Mouse (Mus musculus): Measurements from ENCODE around the gene Lzts2. TPM values are rescaled to one million over a fixed set of nuclear protein-coding genes. Genes with fewer than 3 reads are reported as not detected.

Gene Lzts2
- polyA plus RNA-seq, 1 experiment from 2014 or later: 41.0 TPM

DNA sequence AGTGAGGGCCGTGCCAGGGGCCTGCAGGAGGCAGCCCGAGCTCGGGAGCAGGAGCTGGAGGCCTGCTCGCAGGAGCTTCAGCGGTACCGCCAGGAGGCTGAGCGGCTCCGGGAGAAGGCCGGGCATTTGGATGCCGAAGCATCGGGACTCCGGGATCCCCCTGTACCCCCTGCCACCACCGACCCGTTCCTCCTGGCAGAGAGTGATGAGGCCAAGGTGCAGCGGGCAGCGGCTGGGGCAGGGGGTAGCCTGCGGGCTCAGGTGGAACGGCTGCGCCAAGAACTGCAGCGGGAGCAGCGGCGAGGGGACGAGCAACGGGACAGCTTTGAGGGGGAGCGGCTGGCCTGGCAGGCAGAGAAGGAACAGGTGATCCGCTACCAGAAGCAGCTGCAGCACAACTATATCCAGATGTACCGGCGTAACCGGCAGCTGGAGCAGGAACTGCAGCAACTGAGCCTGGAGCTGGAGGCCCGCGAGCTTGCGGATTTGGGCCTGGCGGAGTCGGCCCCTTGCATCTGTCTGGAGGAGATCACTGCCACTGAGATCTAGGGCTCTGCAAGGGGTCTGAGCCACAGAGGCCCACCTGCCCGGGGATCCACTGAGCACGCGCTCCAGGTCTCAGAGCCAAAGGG is 11.8 kb downstream of the Lzts2 start:
- Histone ChIP-seq H3K36me3 (ENCODE audit: control insufficient read depth, insufficient read depth, low read length) (peaks cover 30% of the 10 kb centered on the region), H3K9me3 (ENCODE audit: control insufficient read depth, low read length) (no peaks in the 10 kb centered on the region), H3K9ac (ENCODE audit: low read depth, low read length) (no peak overlapping the region), H3K4me1 (replicated peaks; ENCODE audit: control insufficient read depth, insufficient read depth, low read length) (peaks cover 6% of the 10 kb centered on the region), H3K4me3 (ENCODE audit: low read depth, low read length) (no peak overlapping the region), H3K4me2 (replicated peaks; ENCODE audit: low read depth, low read length) (no peak overlapping the region), H3K27ac (ENCODE audit: low read depth, low read length) (no peak overlapping the region), H3K27me3 (ENCODE audit: control insufficient read depth, insufficient read depth, low read length) (no peaks in the 10 kb centered on the region)
- WGBS: 93% methylated on average over 37 of the region's 37 CpGs
- DNase-seq (ENCODE audit: low spot score): no peak
- ATAC-seq (ENCODE audit: low FRiP score): no peak

DNA sequence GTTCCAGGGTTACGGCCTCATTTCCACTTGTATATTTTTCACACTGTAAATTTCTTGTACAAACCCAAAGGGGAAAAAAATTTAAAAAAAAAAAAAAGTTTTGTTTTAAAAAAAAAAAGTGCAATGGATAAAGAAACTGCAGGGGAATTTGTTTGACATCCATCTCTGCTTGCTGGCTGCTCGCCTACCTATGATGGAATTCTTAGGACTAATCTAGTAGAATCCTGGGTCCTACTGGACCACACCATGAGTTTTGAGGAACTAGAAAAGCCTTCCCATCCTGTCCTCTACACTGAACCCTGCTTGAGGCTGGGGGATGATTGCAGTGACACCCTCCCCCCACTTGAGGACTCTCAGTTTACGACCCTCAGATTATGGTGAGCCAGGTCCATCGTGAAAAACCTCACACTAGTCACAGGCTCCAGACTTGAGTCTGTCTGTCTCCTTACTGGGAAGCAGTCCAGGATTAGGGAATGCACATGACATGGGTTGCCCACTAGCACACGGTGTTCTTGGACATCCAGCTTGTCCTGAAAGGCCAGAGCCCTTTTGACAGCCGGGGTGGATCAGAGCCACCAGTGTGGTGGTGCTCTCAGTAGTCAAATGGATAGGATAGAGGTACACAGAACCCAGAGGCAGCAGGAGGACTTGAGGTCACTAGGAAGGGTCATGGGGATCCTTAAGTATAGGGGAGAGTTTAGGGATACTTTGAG is 12.9 kb downstream of the Lzts2 start:
- ATAC-seq (ENCODE audit: low FRiP score): no peak
- H3K4me1 ChIP-seq (replicated peaks; ENCODE audit: control insufficient read depth, insufficient read depth, low read length): no peaks in the 10 kb centered on the region; the same call in 1 of the 2 replicates
- no peak overlapping the region for H3K27ac ChIP-seq (ENCODE audit: low read depth, low read length)

DNA sequence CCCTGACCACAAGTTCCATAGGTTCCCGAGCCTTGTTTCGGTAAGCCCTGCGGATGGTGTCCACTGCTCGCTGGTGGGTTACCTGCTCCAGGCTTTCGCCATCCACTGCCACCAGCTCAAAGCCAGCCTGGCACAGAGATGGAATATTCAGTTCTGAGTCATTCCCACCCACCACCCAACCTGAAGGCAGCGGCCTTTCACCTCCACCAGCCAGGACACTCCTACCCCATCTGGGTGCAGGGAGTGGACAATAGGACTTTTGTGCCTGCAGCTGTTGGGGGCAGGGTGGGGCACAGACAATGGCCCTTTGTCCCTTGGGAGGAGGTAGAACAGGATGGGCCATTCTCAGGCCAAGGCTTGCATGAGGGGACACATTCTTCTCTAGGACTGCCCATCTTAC is 13.6 kb downstream of the Lzts2 start:
- Histone ChIP-seq H3K9ac (ENCODE audit: low read depth, low read length) (no peak overlapping the region), H3K4me3 (ENCODE audit: low read depth, low read length) (no peak overlapping the region), H3K36me3 (ENCODE audit: control insufficient read depth, insufficient read depth, low read length) (peaks cover 23% of the 10 kb centered on the region), H3K27ac (ENCODE audit: low read depth, low read length) (no peak overlapping the region), H3K4me1 (replicated peaks; ENCODE audit: control insufficient read depth, insufficient read depth, low read length) (no peaks in the 10 kb centered on the region; the same call in 1 of the 2 replicates), H3K9me3 (ENCODE audit: control insufficient read depth, low read length) (no peaks in the 10 kb centered on the region), H3K27me3 (ENCODE audit: control insufficient read depth, insufficient read depth, low read length) (no peaks in the 10 kb centered on the region), H3K4me2 (replicated peaks; ENCODE audit: low read depth, low read length) (no peak overlapping the region)
- WGBS: 75% methylated on average over 6 of the region's 6 CpGs
- DNase-seq (ENCODE audit: low spot score) (no peak), ATAC-seq (ENCODE audit: low FRiP score) (no peak)

More for the DNA sequence above, 12.9 kb downstream of the Lzts2 start:
- Histone ChIP-seq H3K36me3 (ENCODE audit: control insufficient read depth, insufficient read depth, low read length) (peaks cover 26% of the 10 kb centered on the region), H3K27me3 (ENCODE audit: control insufficient read depth, insufficient read depth, low read length) (no peaks in the 10 kb centered on the region), H3K9ac (ENCODE audit: low read depth, low read length) (no peak overlapping the region), H3K4me3 (ENCODE audit: low read depth, low read length) (no peak overlapping the region), H3K4me2 (replicated peaks; ENCODE audit: low read depth, low read length) (no peak overlapping the region), H3K9me3 (ENCODE audit: control insufficient read depth, low read length) (no peaks in the 10 kb centered on the region)
- 87% methylated on average over 6 of the region's 6 CpGs for WGBS
- DNase-seq (ENCODE audit: low spot score): no peak

DNA sequence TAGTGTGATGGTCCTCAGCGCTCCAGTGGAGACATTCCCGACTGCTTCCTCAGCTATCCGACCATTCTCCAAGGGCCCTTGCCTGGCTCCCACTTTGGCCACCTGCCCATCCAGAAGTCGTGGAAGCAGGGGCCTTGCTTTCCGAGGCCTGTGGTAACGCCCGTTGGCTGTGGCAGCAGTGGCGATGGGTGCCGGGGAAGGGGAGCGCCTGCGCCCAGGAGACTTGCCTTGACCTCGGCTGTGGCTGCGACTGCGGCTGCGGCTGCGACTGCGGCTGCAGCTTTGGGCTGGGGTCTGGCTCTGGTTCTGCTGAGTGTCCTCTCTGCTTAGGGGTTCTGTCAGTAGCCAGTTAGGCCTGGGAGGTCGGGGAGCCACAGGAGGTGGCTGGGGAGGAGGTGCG is 14.5 kb downstream of the Lzts2 start:
- WGBS: 60% methylated on average over 19 of the region's 19 CpGs
- Histone ChIP-seq H3K9me3 (ENCODE audit: control insufficient read depth, low read length) (no peaks in the 10 kb centered on the region), H3K4me2 (replicated peaks; ENCODE audit: low read depth, low read length) (no peak overlapping the region), H3K4me3 (ENCODE audit: low read depth, low read length) (no peak overlapping the region), H3K4me1 (replicated peaks; ENCODE audit: control insufficient read depth, insufficient read depth, low read length) (no peaks in the 10 kb centered on the region; the same call in 1 of the 2 replicates), H3K36me3 (ENCODE audit: control insufficient read depth, insufficient read depth, low read length) (peaks cover 20% of the 10 kb centered on the region), H3K27me3 (ENCODE audit: control insufficient read depth, insufficient read depth, low read length) (no peaks in the 10 kb centered on the region), H3K9ac (ENCODE audit: low read depth, low read length) (no peak overlapping the region), H3K27ac (ENCODE audit: low read depth, low read length) (no peak overlapping the region)
- no peak for ATAC-seq (ENCODE audit: low FRiP score)
- no peak for DNase-seq (ENCODE audit: low spot score)

DNA sequence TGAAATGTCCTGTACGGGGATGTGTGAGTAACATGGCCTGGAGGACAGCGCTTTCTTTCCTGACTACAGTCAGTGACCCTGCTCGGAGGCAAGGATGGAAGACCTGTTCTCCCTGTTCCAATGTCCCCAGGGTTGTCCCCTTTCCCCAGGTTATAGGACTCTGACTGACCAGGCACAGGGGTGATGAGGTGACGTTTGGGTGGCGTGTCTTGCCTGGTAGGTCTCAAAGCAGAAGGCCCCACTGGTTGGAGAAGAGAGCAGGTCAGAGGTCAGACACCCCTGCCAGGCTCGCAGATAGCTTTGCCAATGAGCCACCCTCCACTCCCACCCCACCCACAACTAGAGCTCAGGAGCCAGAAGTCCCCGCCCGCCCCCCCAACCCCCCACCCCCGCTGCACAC is 15.4 kb downstream of the Lzts2 start:
- ATAC-seq (ENCODE audit: low FRiP score): no peak
- WGBS: 54% methylated on average over 9 of the region's 9 CpGs
- Histone ChIP-seq H3K27ac (ENCODE audit: low read depth, low read length) (no peak overlapping the region), H3K4me3 (ENCODE audit: low read depth, low read length) (no peak overlapping the region), H3K36me3 (ENCODE audit: control insufficient read depth, insufficient read depth, low read length) (peaks cover 15% of the 10 kb centered on the region), H3K4me1 (replicated peaks; ENCODE audit: control insufficient read depth, insufficient read depth, low read length) (no peaks in the 10 kb centered on the region; the same call in 1 of the 2 replicates), H3K9me3 (ENCODE audit: control insufficient read depth, low read length) (no peaks in the 10 kb centered on the region), H3K4me2 (replicated peaks; ENCODE audit: low read depth, low read length) (no peak overlapping the region), H3K9ac (ENCODE audit: low read depth, low read length) (no peak overlapping the region), H3K27me3 (ENCODE audit: control insufficient read depth, insufficient read depth, low read length) (no peaks in the 10 kb centered on the region)
- DNase-seq (ENCODE audit: low spot score): no peak

DNA sequence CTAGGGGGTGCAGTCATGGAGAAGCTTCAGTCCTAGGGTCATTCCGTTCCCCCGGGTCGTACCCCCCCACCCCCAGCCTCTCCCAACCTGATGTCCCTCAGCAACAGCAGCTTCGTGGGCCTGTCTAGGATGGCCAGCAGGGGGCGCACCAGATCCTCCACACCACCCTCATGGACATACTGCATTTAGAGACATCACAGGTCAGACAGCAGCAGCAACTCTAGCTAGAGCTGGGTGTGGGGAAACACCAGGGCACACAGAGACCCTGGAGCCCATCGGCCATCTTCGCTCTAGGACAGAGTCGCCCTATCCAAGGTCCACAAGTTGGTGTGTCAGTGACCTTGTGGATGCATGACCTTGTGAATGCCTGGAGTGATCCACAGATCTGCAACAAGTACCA is 15.9 kb downstream of the Lzts2 start:
- ATAC-seq (ENCODE audit: low FRiP score): peak; percentile 17
- H3K4me1 ChIP-seq (replicated peaks; ENCODE audit: control insufficient read depth, insufficient read depth, low read length): no peaks in the 10 kb centered on the region; the same call in 1 of the 2 replicates
- DNase-seq (ENCODE audit: low spot score): peak; percentile 79
- no peaks in the 10 kb centered on the region for H3K9me3 ChIP-seq (ENCODE audit: control insufficient read depth, low read length)
- no peak overlapping the region for H3K4me3 ChIP-seq (ENCODE audit: low read depth, low read length)
- H3K27me3 ChIP-seq (ENCODE audit: control insufficient read depth, insufficient read depth, low read length): no peaks in the 10 kb centered on the region
- H3K9ac ChIP-seq (ENCODE audit: low read depth, low read length): no peak overlapping the region
- 45% methylated on average over 5 of the region's 8 CpGs for whole genome bisulfite sequencing
- no peak overlapping the region for H3K4me2 ChIP-seq (replicated peaks; ENCODE audit: low read depth, low read length)
- no peak overlapping the region for H3K27ac ChIP-seq (ENCODE audit: low read depth, low read length)
- H3K36me3 ChIP-seq (ENCODE audit: control insufficient read depth, insufficient read depth, low read length): peaks cover 11% of the 10 kb centered on the region

DNA sequence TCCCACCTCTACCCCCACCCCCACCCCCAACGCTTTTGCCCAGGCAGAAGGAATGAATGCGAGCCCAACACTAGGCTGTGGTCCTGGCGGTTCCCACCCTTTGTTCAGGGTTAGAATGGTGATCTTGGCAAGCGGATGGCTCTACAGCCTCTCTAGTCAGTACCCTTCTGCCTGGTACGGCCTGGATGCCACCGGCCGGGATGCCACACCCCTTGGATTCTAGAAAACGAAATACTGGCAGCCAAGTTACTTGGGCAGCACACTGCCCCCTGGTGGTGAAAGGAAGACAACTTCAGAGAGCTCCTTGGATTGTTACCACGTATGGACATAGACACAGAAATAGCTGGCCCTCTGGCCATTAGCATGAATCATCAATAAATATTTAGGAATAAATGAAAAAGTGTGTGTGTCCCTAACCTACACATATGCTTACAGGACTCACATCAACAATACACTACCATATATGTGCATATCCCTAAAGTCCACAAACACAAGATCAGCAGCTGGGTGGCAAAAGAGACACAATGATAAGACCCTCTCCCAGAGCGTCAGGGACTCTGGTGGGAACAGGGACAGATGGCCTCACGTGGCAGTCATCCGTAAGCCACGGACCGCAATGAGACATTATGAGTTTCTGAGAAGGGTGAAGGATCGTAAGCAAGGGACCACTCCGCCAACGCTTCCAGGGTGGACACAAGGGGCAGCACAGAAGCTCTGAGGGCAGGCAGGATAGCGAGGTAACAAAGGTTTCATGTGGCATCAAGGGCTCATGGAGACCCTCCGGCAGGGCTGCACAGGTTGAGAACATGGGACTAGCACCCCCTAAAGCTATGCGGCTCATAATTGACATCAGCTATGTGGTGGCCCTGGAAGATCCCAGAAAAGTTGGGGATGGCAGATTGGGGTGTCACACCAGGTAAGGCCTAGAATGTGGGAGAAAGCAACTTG is 16.8 kb downstream of the Lzts2 start:
- Histone ChIP-seq H3K27ac (ENCODE audit: low read depth, low read length) (no peak overlapping the region), H3K9me3 (ENCODE audit: control insufficient read depth, low read length) (no peaks in the 10 kb centered on the region), H3K4me1 (replicated peaks; ENCODE audit: control insufficient read depth, insufficient read depth, low read length) (no peaks in the 10 kb centered on the region; the same call in 1 of the 2 replicates), H3K4me2 (replicated peaks; ENCODE audit: low read depth, low read length) (0 out of 2 replicates have a peak overlapping the region, but pooled peaks have one; percentile 4), H3K27me3 (ENCODE audit: control insufficient read depth, insufficient read depth, low read length) (no peaks in the 10 kb centered on the region), H3K9ac (ENCODE audit: low read depth, low read length) (no peak overlapping the region), H3K4me3 (ENCODE audit: low read depth, low read length) (no peak overlapping the region), H3K36me3 (ENCODE audit: control insufficient read depth, insufficient read depth, low read length) (peaks cover 10% of the 10 kb centered on the region)
- no peak; the same call in 1 of the 2 replicates for ATAC-seq (ENCODE audit: low FRiP score)
- 43% methylated on average over 20 of the region's 20 CpGs for WGBS
- peak; percentile 93 for DNase-seq (ENCODE audit: low spot score)

DNA sequence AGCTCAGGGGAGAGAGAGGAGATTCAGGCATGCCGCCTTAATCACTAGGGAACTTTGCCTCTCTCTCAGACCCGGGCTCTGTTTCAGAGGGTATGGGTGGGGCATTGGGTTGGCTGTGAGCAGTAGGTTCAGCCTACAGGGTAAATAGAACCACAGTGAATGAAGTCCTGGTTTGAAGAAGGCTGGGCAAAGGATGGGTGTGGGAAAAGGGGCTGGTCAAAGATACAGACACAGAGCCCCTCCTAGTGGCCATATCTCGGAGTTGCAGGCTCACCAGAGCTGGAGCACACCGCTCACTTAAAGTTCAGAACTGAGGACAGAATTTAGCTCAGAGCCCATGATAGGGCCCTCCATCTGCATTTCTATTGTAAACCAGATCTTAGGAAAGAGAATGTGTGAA is 17.6 kb downstream of the Lzts2 start:
- H3K9ac ChIP-seq (ENCODE audit: low read depth, low read length): no peak overlapping the region
- no peaks in the 10 kb centered on the region for H3K9me3 ChIP-seq (ENCODE audit: control insufficient read depth, low read length)
- H3K27ac ChIP-seq (ENCODE audit: low read depth, low read length): no peak overlapping the region
- peaks cover 4% of the 10 kb centered on the region for H3K36me3 ChIP-seq (ENCODE audit: control insufficient read depth, insufficient read depth, low read length)
- ATAC-seq (ENCODE audit: low FRiP score): peak; percentile 37; the same call in 1 of the 2 replicates
- H3K4me2 ChIP-seq (replicated peaks; ENCODE audit: low read depth, low read length): no peak overlapping the region
- peak; percentile 89 for DNase-seq (ENCODE audit: low spot score)
- no peaks in the 10 kb centered on the region for H3K27me3 ChIP-seq (ENCODE audit: control insufficient read depth, insufficient read depth, low read length)
- H3K4me3 ChIP-seq (ENCODE audit: low read depth, low read length): no peak overlapping the region
- 19% methylated on average over 4 of the region's 4 CpGs for WGBS
- H3K4me1 ChIP-seq (replicated peaks; ENCODE audit: control insufficient read depth, insufficient read depth, low read length): no peaks in the 10 kb centered on the region; the same call in 1 of the 2 replicates

Data from hindbrain, embryonic 11.5 days (tissue).